Mouse (Mus musculus) neural tube, embryonic 14.5 days (tissue): ENCODE measurements at regions not wholly inside any gene's neighbourhood (a gene's known extent, or its start where the extent isn't known, plus 50 kb on each side); places are given as distances from the start of the nearest gene placed in this dataset.

ENCODE experiments used
- ATAC-seq: fragments of 200-750 bp; cut with Nextera tagmentation; 2 replicates; pipeline ENCODE4 v1.8.0; 2017; ENCODE audit warnings: low read depth, mild to moderate bottlenecking, moderate TSS enrichment, moderate library complexity
- H3K27ac ChIP-seq: fragments of 300-500 bp; sonication (generic); 2 replicates; pipeline ENCODE4 v1.5.1; 2014; ENCODE audit warnings: low read depth, mild to moderate bottlenecking, control low read depth, low read length, moderate library complexity, mixed read lengths
- H3K27me3 ChIP-seq: fragments of 300-500 bp; sonication (generic); 2 replicates; pipeline ENCODE4 v1.6.1; 2014; ENCODE audit warnings: low read length; ENCODE audit not compliant: control insufficient read depth, insufficient read depth
- H3K36me3 ChIP-seq: fragments of 300-500 bp; sonication (generic); 2 replicates; pipeline ENCODE4 v1.6.1; 2014; ENCODE audit warnings: low read length, mixed read lengths; ENCODE audit not compliant: control insufficient read depth, insufficient read depth
- H3K4me1 ChIP-seq: fragments of 300-500 bp; sonication (generic); 2 replicates; pipeline ENCODE4 v1.6.1; 2014; ENCODE audit warnings: low read length; ENCODE audit not compliant: control insufficient read depth, insufficient read depth
- H3K4me2 ChIP-seq: fragments of 300-500 bp; sonication (generic); 2 replicates; pipeline ENCODE4 v1.6.1; 2014; ENCODE audit warnings: mild to moderate bottlenecking, low read depth, low read length, control low read depth
- H3K4me3 ChIP-seq: fragments of 300-500 bp; sonication (generic); 2 replicates; pipeline ENCODE4 v1.5.1; 2014; ENCODE audit warnings: low read depth, low read length, control low read depth, mixed read lengths
- H3K9ac ChIP-seq: fragments of 300-500 bp; sonication (generic); replicated peaks from 2 replicates; pipeline ENCODE4 v1.6.1; 2014; ENCODE audit warnings: low read depth, mild to moderate bottlenecking, control low read depth, low read length, mixed read lengths
- H3K9me3 ChIP-seq: fragments of 300-500 bp; sonication (generic); 2 replicates; pipeline ENCODE4 v1.6.1; 2016; ENCODE audit warnings: low read length; ENCODE audit not compliant: control insufficient read depth
- WGBS: fragments of 180-500 bp; shearing (Covaris S2); extraction: QIAGEN DNeasy Blood & Tissue Kit; methylation state at CpG from one replicate; pipeline ENCODE4 v1.1.7; 2014; 5-methylcytosine and 5-hydroxymethylcytosine counted together

- H3K4me1 ChIP-seq = no peaks in the 10 kb centered on the region
- no peak overlapping the region for H3K9ac ChIP-seq
- no peak overlapping the region for H3K4me2 ChIP-seq
- no peaks in the 10 kb centered on the region for H3K27me3 ChIP-seq
- H3K27ac ChIP-seq = no peak overlapping the region
- ATAC-seq = no peak
- 88% methylated on average over 3 of the region's 3 CpGs for WGBS
- H3K4me3 ChIP-seq = no peak overlapping the region
- 0 out of 2 replicates have a peak, but pooled peaks cover 2% of the 10 kb centered on the region for H3K9me3 ChIP-seq
- H3K36me3 ChIP-seq = no peaks in the 10 kb centered on the region
Observed at GRCm38 (mm10) chr15:96898285-96898684, 157.5 kb downstream of the Slc38a4 start.

- H3K36me3 ChIP-seq = no peaks in the 10 kb centered on the region
- no peak overlapping the region for H3K4me3 ChIP-seq
- H3K9ac ChIP-seq = no peak overlapping the region
- ATAC-seq = no peak
- no peaks in the 10 kb centered on the region for H3K4me1 ChIP-seq
- H3K27ac ChIP-seq = no peak overlapping the region
- 79% methylated on average over 10 of the region's 10 CpGs for WGBS
- no peak overlapping the region for H3K4me2 ChIP-seq
- H3K9me3 ChIP-seq = no peaks in the 10 kb centered on the region
- no peaks in the 10 kb centered on the region for H3K27me3 ChIP-seq
Observed at GRCm38 (mm10) chr15:96884901-96885300, 170.9 kb downstream of the Slc38a4 start.

GRCm38 (mm10) chr15:96883754-96884153 lies 172.0 kb downstream of the Slc38a4 start:
- no peak overlapping the region for H3K4me3 ChIP-seq
- no peak overlapping the region for H3K4me2 ChIP-seq
- H3K4me1 ChIP-seq = no peaks in the 10 kb centered on the region
- no peak for ATAC-seq
- no peaks in the 10 kb centered on the region for H3K9me3 ChIP-seq
- H3K27ac ChIP-seq = no peak overlapping the region
- H3K27me3 ChIP-seq = no peaks in the 10 kb centered on the region
- WGBS = 74% methylated on average over 10 of the region's 10 CpGs
- H3K36me3 ChIP-seq = no peaks in the 10 kb centered on the region
- no peak overlapping the region for H3K9ac ChIP-seq

GRCm38 (mm10) chr15:96882211-96882610 lies 173.5 kb downstream of the Slc38a4 start:
- H3K27me3 ChIP-seq = no peaks in the 10 kb centered on the region
- 90% methylated on average over 14 of the region's 14 CpGs for WGBS
- no peaks in the 10 kb centered on the region for H3K4me1 ChIP-seq
- no peaks in the 10 kb centered on the region for H3K9me3 ChIP-seq
- H3K4me2 ChIP-seq = no peak overlapping the region
- ATAC-seq = no peak
- H3K9ac ChIP-seq = no peak overlapping the region
- no peak overlapping the region for H3K4me3 ChIP-seq
- H3K27ac ChIP-seq = no peak overlapping the region
- H3K36me3 ChIP-seq = no peaks in the 10 kb centered on the region

- no peak overlapping the region for H3K4me2 ChIP-seq
- H3K4me3 ChIP-seq = no peak overlapping the region
- 83% methylated on average over 9 of the region's 9 CpGs for WGBS
- H3K27me3 ChIP-seq = no peaks in the 10 kb centered on the region
- no peaks in the 10 kb centered on the region for H3K4me1 ChIP-seq
- ATAC-seq = no peak
- no peaks in the 10 kb centered on the region for H3K36me3 ChIP-seq
- no peak overlapping the region for H3K9ac ChIP-seq
- no peaks in the 10 kb centered on the region for H3K9me3 ChIP-seq
- H3K27ac ChIP-seq = no peak overlapping the region
Observed at GRCm38 (mm10) chr15:96881519-96882170, 174.1 kb downstream of the Slc38a4 start.

DNA sequence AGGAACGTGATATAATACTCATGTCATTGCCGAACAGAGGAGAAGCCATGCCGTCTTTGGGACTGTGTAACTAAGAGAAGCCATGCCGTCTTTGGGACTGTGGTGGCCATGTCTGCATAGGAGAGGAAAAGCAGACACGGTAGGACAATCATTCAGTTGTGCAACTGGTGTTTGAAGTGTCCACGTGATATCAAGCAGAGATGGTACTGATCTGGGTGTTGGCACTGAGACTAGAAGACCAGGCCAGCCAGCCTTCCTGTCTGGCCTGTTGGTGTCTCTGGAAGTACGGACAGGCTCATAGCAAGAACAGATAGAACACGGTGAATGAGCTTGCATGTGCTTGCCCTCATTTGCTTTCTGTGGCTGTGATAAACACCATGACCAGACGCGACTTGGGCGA lies 175.7 kb downstream of the Slc38a4 start:
- H3K4me1 ChIP-seq = no peaks in the 10 kb centered on the region
- no peak for ATAC-seq
- H3K9ac ChIP-seq = no peak overlapping the region
- H3K27ac ChIP-seq = no peak overlapping the region
- no peaks in the 10 kb centered on the region for H3K27me3 ChIP-seq
- H3K4me2 ChIP-seq = no peak overlapping the region
- no peaks in the 10 kb centered on the region for H3K36me3 ChIP-seq
- H3K4me3 ChIP-seq = no peak overlapping the region
- no peaks in the 10 kb centered on the region for H3K9me3 ChIP-seq
- 94% methylated on average over 11 of the region's 11 CpGs for WGBS

GRCm38 (mm10) chr15:96878796-96879195 lies 177.0 kb downstream of the Slc38a4 start:
- H3K9ac ChIP-seq = no peak overlapping the region
- no peak overlapping the region for H3K4me2 ChIP-seq
- H3K4me3 ChIP-seq = no peak overlapping the region
- no peak overlapping the region for H3K27ac ChIP-seq
- H3K27me3 ChIP-seq = no peaks in the 10 kb centered on the region
- no peak for ATAC-seq
- no peaks in the 10 kb centered on the region for H3K4me1 ChIP-seq
- WGBS = 56% methylated on average over 4 of the region's 4 CpGs
- H3K9me3 ChIP-seq = no peaks in the 10 kb centered on the region
- H3K36me3 ChIP-seq = no peaks in the 10 kb centered on the region

GRCm38 (mm10) chr15:96877931-96878330 lies 177.8 kb downstream of the Slc38a4 start:
- H3K36me3 ChIP-seq = no peaks in the 10 kb centered on the region
- H3K9me3 ChIP-seq = no peaks in the 10 kb centered on the region
- H3K9ac ChIP-seq = no peak overlapping the region
- no peak overlapping the region for H3K4me2 ChIP-seq
- no peak for ATAC-seq
- no peak overlapping the region for H3K4me3 ChIP-seq
- H3K27me3 ChIP-seq = no peaks in the 10 kb centered on the region
- 96% methylated on average over 8 of the region's 8 CpGs for WGBS
- no peak overlapping the region for H3K27ac ChIP-seq
- no peaks in the 10 kb centered on the region for H3K4me1 ChIP-seq

DNA sequence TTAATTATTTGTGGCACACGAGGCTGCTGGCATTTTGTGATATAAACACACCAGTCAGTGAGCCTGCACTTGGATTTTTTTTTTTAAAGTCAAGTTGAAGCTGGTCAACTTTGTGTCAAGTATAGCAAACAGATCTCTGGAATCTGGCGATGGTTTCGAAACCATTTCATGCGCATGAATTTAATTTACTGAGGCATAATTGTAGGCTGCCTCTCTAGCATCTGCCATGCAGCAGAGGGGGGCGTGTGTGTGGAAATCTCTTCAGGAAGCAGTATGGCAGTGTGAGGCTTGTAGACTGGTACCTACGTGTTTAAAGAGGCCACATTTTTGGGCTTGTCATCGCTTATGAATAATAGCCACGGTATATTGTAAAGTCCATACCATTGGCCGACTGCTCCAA lies 177.7 kb upstream of the Slc38a2 start:
- no peaks in the 10 kb centered on the region for H3K4me1 ChIP-seq
- no peak overlapping the region for H3K4me2 ChIP-seq
- no peaks in the 10 kb centered on the region for H3K27me3 ChIP-seq
- ATAC-seq = no peak
- WGBS = 85% methylated on average over 9 of the region's 9 CpGs
- H3K4me3 ChIP-seq = no peak overlapping the region
- H3K9me3 ChIP-seq = no peaks in the 10 kb centered on the region
- no peak overlapping the region for H3K9ac ChIP-seq
- no peak overlapping the region for H3K27ac ChIP-seq
- H3K36me3 ChIP-seq = no peaks in the 10 kb centered on the region
